ENCODE assay signal across 8 mouse cellular contexts in genomic region chr5:134311894-134312411, GRCm38 (mm10). TPM values are rescaled to one million over a fixed set of nuclear protein-coding genes. Genes with fewer than 3 reads are reported as not detected.
DNase-seq lines count a peak whose midpoint lies in the region; ATAC-seq and TF ChIP-seq lines count a peak whose summit lies in the region.

No protein-coding gene starts in this region.

- peak overlapping the region; percentile 100; the same call in 1 of the 2 replicates for H3K27ac ChIP-seq in layer of hippocampus, adult 2 months
- H3K27ac ChIP-seq in neural tube, embryonic 14.5 days (ENCODE audit: low read depth, low read length): no peak overlapping the region; the same call in 1 of the 2 replicates

- peaks cover 14% of the 10 kb centered on the region for H3K4me1 ChIP-seq in neural tube, embryonic 14.5 days (ENCODE audit: control insufficient read depth, insufficient read depth, low read length)

- WGBS in neural tube, embryonic 14.5 days: 83% methylated on average over 6 of the region's 6 CpGs

- H3K4me2 ChIP-seq in neural tube, embryonic 14.5 days (ENCODE audit: low read depth, low read length): peak overlapping the region; percentile 66

- no peak for TF ChIP-seq CTCF in layer of hippocampus, adult 2 months (conservative IDR thresholded peaks at IDR 0.05)

- DNase-seq in layer of hippocampus, adult 2 months (ENCODE audit: low spot score in 2 of 2): no peak
- DNase-seq in layer of hippocampus, adult 9-11 months: no peak
- peak; percentile 58 for DNase-seq in fat pad, adult 2 months (ENCODE audit: extremely low read depth, low read depth, low spot score)
- peak; percentile 46 for DNase-seq in kidney, postnatal 14 days
- no peak for DNase-seq in layer of hippocampus, postnatal 14 days (ENCODE audit: low spot score in 2 of 2)
- DNase-seq in right cerebral cortex, postnatal 36 days (ENCODE audit: low spot score in 2 of 2): no peak
- no peak for DNase-seq in layer of hippocampus, postnatal 10 days (ENCODE audit: low spot score in 2 of 2)

- H3K9ac ChIP-seq in neural tube, embryonic 14.5 days (replicated peaks; ENCODE audit: low read depth, low read length): no peak overlapping the region

- no peaks in the 10 kb centered on the region for H3K27me3 ChIP-seq in neural tube, embryonic 14.5 days (ENCODE audit: control insufficient read depth, insufficient read depth, low read length)

- ATAC-seq in neural tube, embryonic 14.5 days (ENCODE audit: low read depth): no peak

- H3K9me3 ChIP-seq in neural tube, embryonic 14.5 days (ENCODE audit: control insufficient read depth, low read length): no peaks in the 10 kb centered on the region

- H3K36me3 ChIP-seq in neural tube, embryonic 14.5 days (ENCODE audit: control insufficient read depth, insufficient read depth, low read length): peaks cover 16% of the 10 kb centered on the region

- peak overlapping the region; percentile 85; the same call in 1 of the 2 replicates for H3K4me3 ChIP-seq in layer of hippocampus, adult 2 months
- H3K4me3 ChIP-seq in neural tube, embryonic 14.5 days (ENCODE audit: low read depth, low read length): peak overlapping the region; percentile 85; the same call in 1 of the 2 replicates

RNA-seq across cellular contexts. Expression of gene Gtf2i, which starts 2.6 kb away (rescaled TPM):
- total RNA-seq in layer of hippocampus, adult 2 months (2021): 100 to 1,000 TPM; 222 to 227 TPM
- 111 and 141 TPM in 2 replicates for polyA plus RNA-seq in neural tube, embryonic 14.5 days (2014; fragmentation: Nextera tagmentation; extraction: Ambion mirVana)
- 100 to 1,000 TPM; 228 TPM for total RNA-seq in layer of hippocampus, postnatal 14 days (2021)
- 100 to 1,000 TPM; 188 to 206 TPM for total RNA-seq in layer of hippocampus, postnatal 10 days (2021)

Comparison
In these comparisons a context has a peak if more than half of its experiments do, and no peak if none do; other contexts are left out.
1. DNase-seq: peak in fat pad, adult 2 months (single experiment) and kidney, postnatal 14 days (single experiment); none in layer of hippocampus, adult 2 months (0 of 2), layer of hippocampus, adult 9-11 months (single experiment), layer of hippocampus, postnatal 14 days (0 of 2), right cerebral cortex, postnatal 36 days (0 of 2) and layer of hippocampus, postnatal 10 days (0 of 2).